Mouse (Mus musculus): ENCODE data around the gene Pcgf3. TPM values are rescaled to one million over a fixed set of nuclear protein-coding genes. Genes with fewer than 3 reads are reported as not detected.
A peak's percentile ranks its signal among the peaks of the same experiment; 100 is the strongest.

The Pcgf3 gene
- 17.2 and 21.3 TPM in 2 replicates for total RNA-seq (2015; ENCODE audit: low replicate concordance)
- total RNA-seq (2017; ENCODE audit: low replicate concordance) = 9.0 and 10.4 TPM in 2 replicates

- peak; percentile 93 for ATAC-seq (replicated peaks; ENCODE audit: low FRiP score, poor library complexity, severe bottlenecking)
Observed at GRCm38 (mm10) chr5:108461082-108462065, at the start of gene Pcgf3. Pcgf3 (plus strand) TSS chr5:108461232.

GRCm38 (mm10) chr5:108414711-108415110 is 46.3 kb upstream of the Pcgf3 start:
- ATAC-seq (replicated peaks; ENCODE audit: low FRiP score, poor library complexity, severe bottlenecking) = no peak

DNA sequence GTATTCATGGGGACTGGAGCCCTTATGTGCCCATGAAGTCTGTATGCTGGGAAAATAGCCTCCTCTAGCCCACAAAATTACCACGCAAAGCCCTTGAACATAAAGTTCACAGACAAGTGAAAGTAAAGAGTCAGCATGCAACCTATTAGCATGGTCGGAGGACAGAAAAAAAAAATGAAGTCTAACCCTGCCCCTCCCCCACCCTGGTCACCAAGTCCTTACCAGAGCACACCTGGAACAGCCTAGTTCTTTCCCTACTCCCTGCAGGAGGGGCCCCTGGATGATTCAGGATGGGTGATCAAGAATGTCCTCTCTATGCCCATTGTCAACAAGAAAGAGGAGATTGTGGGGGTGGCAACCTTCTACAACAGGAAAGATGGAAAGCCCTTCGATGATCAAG is 38.3 kb upstream of the Pcgf3 start:
- no peak for ATAC-seq (replicated peaks; ENCODE audit: low FRiP score, poor library complexity, severe bottlenecking)

GRCm38 (mm10) chr5:108423427-108423826 is 37.6 kb upstream of the Pcgf3 start:
- no peak for ATAC-seq (replicated peaks; ENCODE audit: low FRiP score, poor library complexity, severe bottlenecking)

DNA sequence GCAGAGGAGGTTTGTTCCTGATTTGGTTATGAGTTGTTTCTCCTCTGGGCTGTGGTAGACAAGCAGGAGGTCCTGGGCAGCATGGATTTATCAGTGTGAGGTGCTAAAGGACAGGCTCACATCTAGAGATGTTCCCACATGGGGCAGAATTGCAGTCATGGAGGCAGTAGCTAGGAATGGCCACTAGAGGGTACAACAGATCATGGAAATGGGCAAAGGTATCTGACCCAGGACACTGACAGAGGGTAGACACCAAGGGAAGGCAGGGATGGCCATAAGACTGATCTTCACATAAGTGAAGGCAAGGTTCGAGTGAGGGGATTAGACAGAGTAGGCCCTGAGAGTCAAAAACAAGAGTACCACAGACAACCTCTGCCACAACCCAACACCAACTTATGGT is 33.8 kb upstream of the Pcgf3 start:
- peak; percentile 72 for ATAC-seq (replicated peaks; ENCODE audit: low FRiP score, poor library complexity, severe bottlenecking)

- no peak for ATAC-seq (replicated peaks; ENCODE audit: low FRiP score, poor library complexity, severe bottlenecking)
Observed at GRCm38 (mm10) chr5:108431196-108431595, 29.8 kb upstream of the Pcgf3 start.

- ATAC-seq (replicated peaks; ENCODE audit: low FRiP score, poor library complexity, severe bottlenecking) = peak; percentile 94
Observed at GRCm38 (mm10) chr5:108433804-108434587, 27.0 kb upstream of the Pcgf3 start, which contains the start of gene Atp5k. Atp5k (minus strand) TSS chr5:108434448.

DNA sequence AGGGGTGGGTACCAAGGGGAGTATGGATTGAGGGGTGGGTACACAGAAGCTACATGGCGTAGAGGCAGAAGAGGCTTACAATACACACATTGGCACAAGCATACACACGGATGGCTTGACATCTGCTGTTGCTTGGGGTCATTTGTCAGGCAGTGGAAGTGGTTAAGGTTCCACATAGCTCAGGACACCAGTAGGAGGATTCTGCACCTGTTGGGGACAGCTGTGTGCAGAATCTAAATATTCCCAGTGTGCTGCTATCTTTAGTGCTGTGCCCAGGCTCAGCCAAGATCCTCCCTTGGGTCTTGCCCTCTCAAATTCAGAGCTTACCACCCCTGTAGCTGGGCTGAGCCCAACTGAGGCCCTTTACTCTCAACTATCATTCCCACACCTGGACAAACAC is 24.9 kb upstream of the Pcgf3 start:
- ATAC-seq (replicated peaks; ENCODE audit: low FRiP score, poor library complexity, severe bottlenecking) = no peak

DNA sequence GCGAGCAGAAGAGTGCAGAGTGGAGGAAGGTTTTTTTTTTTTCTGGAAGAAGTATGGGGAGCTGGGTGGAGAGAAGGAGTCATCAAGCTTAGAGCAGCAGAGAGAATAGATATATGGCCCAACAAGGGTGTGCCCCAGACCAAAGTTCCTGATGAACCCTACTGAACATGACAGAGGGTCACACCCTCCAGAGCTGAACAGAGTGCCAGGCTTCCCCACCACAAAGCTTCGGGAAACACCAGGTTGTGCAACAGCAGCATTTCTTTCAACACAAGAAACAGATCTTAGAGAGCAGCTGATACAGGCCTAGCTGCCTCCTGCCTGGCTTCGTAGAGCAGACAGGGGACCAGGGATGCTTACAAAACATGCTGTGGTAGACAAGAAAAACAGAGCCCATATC is 14.1 kb upstream of the Pcgf3 start:
- no peak for ATAC-seq (replicated peaks; ENCODE audit: low FRiP score, poor library complexity, severe bottlenecking)

DNA sequence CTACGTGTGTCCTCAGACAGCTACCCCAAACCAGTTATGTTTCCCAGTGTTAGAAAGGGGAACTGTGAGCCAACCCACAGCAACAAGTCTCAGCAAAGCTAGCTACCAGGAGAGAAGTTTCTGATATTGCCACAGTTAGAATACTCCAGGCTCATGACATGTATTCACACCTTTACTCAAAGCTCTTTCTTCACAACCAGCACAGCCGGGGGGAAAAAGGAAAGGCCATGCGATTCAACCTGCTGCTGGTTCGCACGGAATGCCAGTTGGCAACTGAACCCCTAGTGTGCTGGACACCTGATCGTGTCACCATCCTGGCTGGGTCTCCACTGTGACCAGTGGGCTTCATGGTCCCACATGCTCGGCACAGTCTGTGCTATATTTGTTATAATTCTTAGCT is 13.2 kb upstream of the Pcgf3 start:
- no peak for ATAC-seq (replicated peaks; ENCODE audit: low FRiP score, poor library complexity, severe bottlenecking)

GRCm38 (mm10) chr5:108448785-108449668 is 12.0 kb upstream of the Pcgf3 start, which contains the start of gene Mfsd7a:
Mfsd7a (minus strand) TSS chr5:108448891.
- ATAC-seq (replicated peaks; ENCODE audit: low FRiP score, poor library complexity, severe bottlenecking) = peak; percentile 84

- no peak for ATAC-seq (replicated peaks; ENCODE audit: low FRiP score, poor library complexity, severe bottlenecking)
Observed at GRCm38 (mm10) chr5:108450837-108451540, 10.0 kb upstream of the Pcgf3 start.

DNA sequence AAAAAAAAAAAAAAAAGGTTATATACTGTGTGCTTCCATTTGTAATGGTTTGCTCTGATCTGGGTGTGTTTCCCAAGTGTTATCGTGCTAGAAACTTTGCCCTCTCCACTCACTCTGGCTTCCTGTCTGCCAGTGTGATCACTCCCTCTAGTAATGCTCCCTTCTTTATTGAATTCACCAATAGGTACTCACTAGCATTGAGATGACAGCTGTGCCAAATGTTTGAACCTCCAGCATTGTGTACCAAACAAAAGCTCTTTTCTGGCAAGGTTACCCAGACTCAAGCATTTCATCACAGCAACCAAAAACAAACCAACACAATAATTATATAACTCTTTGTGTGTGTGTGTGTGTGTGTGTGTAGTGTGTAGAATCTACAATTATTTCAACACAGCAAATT is 9.4 kb upstream of the Pcgf3 start:
- no peak for ATAC-seq (replicated peaks; ENCODE audit: low FRiP score, poor library complexity, severe bottlenecking)

- no peak for ATAC-seq (replicated peaks; ENCODE audit: low FRiP score, poor library complexity, severe bottlenecking)
Observed at GRCm38 (mm10) chr5:108452422-108452821, 8.6 kb upstream of the Pcgf3 start.

- ATAC-seq (replicated peaks; ENCODE audit: low FRiP score, poor library complexity, severe bottlenecking) = no peak
Observed at GRCm38 (mm10) chr5:108454094-108454493, 6.9 kb upstream of the Pcgf3 start.

GRCm38 (mm10) chr5:108458706-108459105 is 2.3 kb upstream of the Pcgf3 start:
- no peak for ATAC-seq (replicated peaks; ENCODE audit: low FRiP score, poor library complexity, severe bottlenecking)

DNA sequence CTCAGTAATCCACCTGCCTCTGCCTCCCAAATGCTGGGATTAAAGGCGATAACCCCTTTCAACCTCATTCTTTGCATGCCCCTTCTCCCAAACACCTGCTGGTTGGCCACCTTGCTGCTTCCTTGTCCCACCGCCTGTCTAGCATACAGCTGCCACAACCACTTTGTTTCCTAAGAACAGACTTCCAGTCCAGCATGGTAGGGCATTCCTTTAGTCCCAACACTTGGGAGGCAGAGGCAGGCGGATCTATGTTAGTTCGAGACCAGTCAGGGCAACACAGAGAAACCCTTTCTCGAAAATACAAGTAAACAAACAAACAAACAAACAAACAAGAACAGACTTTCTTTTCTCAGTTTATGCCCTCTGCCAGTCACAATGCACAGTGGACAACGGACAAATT is 571 bp upstream of the Pcgf3 start:
- ATAC-seq (replicated peaks; ENCODE audit: low FRiP score, poor library complexity, severe bottlenecking) = no peak

DNA sequence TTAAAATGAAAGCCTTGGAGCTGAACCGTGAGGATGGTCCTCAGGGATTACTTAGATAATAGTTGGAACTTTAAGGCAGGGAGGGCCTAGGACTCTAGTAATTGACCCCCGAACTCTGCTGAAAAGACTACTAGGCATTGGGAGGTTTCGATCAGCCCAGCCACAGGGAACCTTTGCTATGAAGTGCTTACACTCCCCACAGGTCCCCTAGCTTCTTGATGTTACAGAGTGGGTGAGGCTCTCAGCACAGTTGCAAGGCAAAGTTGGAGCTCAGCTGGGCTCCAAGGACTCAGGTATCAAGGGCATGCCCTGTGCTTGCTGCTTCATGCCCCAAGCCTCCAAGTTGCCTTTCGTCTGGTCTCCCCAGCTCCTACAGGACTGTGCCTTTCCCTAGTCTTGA is 1.4 kb downstream of the Pcgf3 start:
- ATAC-seq (replicated peaks; ENCODE audit: low FRiP score, poor library complexity, severe bottlenecking) = no peak

All from erythroid progenitor cell, adult 5-6 weeks (primary cell).